Mouse (Mus musculus) urinary bladder, postnatal 4 days (tissue): Measurements from ENCODE around the gene Myct1.
A peak's percentile ranks its signal among the peaks of the same experiment; 100 is the strongest.

Source experiments
- DNase-seq, 2 experiments: peaks; one replicate each; pipeline ENCODE4 v3.0.0; 2021 to 2022; ENCODE audit warnings: low spot score in 2 of 2

The Myct1 gene

GRCm38 (mm10) chr10:5615186-5616040, 21.8 kb downstream of the Myct1 start:
- DNase-seq = no peak

- DNase-seq = no peak
Measured at GRCm38 (mm10) chr10:5626268-5626667, 32.7 kb downstream of the Myct1 start.

- no peak for DNase-seq
Measured at GRCm38 (mm10) chr10:5633672-5634200, 40.2 kb downstream of the Myct1 start.

- no peak for DNase-seq
Measured at GRCm38 (mm10) chr10:5634336-5634735, 40.8 kb downstream of the Myct1 start.

GRCm38 (mm10) chr10:5637322-5637721, 43.7 kb downstream of the Myct1 start:
- no peak for DNase-seq

- peak in 1 of 2 experiments; percentile 60 for DNase-seq
Measured at GRCm38 (mm10) chr10:5639112-5639511, 45.5 kb downstream of the Myct1 start, which contains the start of gene Vip. Gene Vip, plus strand, starts transcription at chr10:5639218.
